Mouse (Mus musculus): ENCODE measurements at regions not wholly inside any gene's neighbourhood (a gene's known extent, or its start where the extent isn't known, plus 50 kb on each side); places are given as distances from the start of the nearest gene placed in this dataset.

GRCm38 (mm10) chr1:81972575-81972974 lies 260.3 kb upstream of the Gm9747 start:
- TF ChIP-seq CTCF (IDR thresholded peaks at IDR 0.05; ENCODE audit: low read depth): no peak
- TF ChIP-seq EP300 (IDR thresholded peaks at IDR 0.05; ENCODE audit: low read depth): no peak
